Mouse (Mus musculus) E14TG2a.4 (cell line): ENCODE data around the gene Gm20388.

ENCODE experiments used
- CTCF ChIP-seq: conservative IDR thresholded peaks from 2 replicates; pipeline ENCODE4 v1.5.1; 2014; ENCODE audit warnings: low read length
- NANOG ChIP-seq: IDR thresholded peaks from 2 replicates; pipeline ENCODE4 v1.6.1; 2014; ENCODE audit warnings: borderline replicate concordance, low read length, mixed read lengths
- POU5F1 ChIP-seq: IDR thresholded peaks from 2 replicates; pipeline ENCODE4 v1.6.1; 2014; ENCODE audit warnings: low read length, borderline replicate concordance

GRCm38 (mm10) chr8:120598579-120598978 lies 687.9 kb downstream of the Gm20388 start:
- TF ChIP-seq POU5F1 = no peak
- TF ChIP-seq CTCF = no peak
- no peak for TF ChIP-seq NANOG
